In genomic region chr7:28694423-28694822, GRCm38 (mm10) we compare ENCODE assay signal across 8 mouse cellular contexts. TPM values are rescaled to one million over a fixed set of nuclear protein-coding genes. Genes with fewer than 3 reads are reported as not detected.
DNase-seq lines count a peak whose midpoint lies in the region; ATAC-seq lines count a peak whose summit lies in the region.

No protein-coding gene starts in this region.

- H3K27ac ChIP-seq in kidney, embryonic 14.5 days (ENCODE audit: low read depth, low read length), result no peak overlapping the region
- H3K27ac ChIP-seq in forebrain, embryonic 13.5 days, result no peak overlapping the region
- no peak overlapping the region for H3K27ac ChIP-seq in midbrain, embryonic 14.5 days (replicated peaks; ENCODE audit: low read depth, low read length)

- ATAC-seq in kidney, embryonic 14.5 days (ENCODE audit: low FRiP score, low TSS enrichment), result no peak
- no peak for ATAC-seq in forebrain, embryonic 13.5 days
- no peak for ATAC-seq in midbrain, embryonic 14.5 days (ENCODE audit: low FRiP score, low TSS enrichment)

- no peaks in the 10 kb centered on the region; the same call in 1 of the 2 replicates for H3K4me1 ChIP-seq in kidney, embryonic 14.5 days (ENCODE audit: control insufficient read depth, insufficient read depth, low read length)
- peaks cover 21% of the 10 kb centered on the region; the same call in 1 of the 2 replicates for H3K4me1 ChIP-seq in forebrain, embryonic 13.5 days
- H3K4me1 ChIP-seq in midbrain, embryonic 14.5 days (ENCODE audit: control insufficient read depth, insufficient read depth, low read length), result 0 out of 2 replicates have a peak, but pooled peaks cover 6% of the 10 kb centered on the region

- H3K36me3 ChIP-seq in kidney, embryonic 14.5 days (ENCODE audit: control insufficient read depth, insufficient read depth, low read length), result no peaks in the 10 kb centered on the region
- no peaks in the 10 kb centered on the region for H3K36me3 ChIP-seq in forebrain, embryonic 13.5 days (ENCODE audit: poor library complexity, severe bottlenecking)
- no peaks in the 10 kb centered on the region for H3K36me3 ChIP-seq in midbrain, embryonic 14.5 days (ENCODE audit: control insufficient read depth, insufficient read depth, low read length)

- H3K9ac ChIP-seq in kidney, embryonic 14.5 days (ENCODE audit: low read depth, low read length), result no peak overlapping the region
- no peak overlapping the region for H3K9ac ChIP-seq in forebrain, embryonic 13.5 days
- H3K9ac ChIP-seq in midbrain, embryonic 14.5 days (replicated peaks; ENCODE audit: low read length), result no peak overlapping the region

- WGBS in kidney, embryonic 14.5 days, result 6% methylated on average over 14 of the region's 14 CpGs
- 5% methylated on average over 14 of the region's 14 CpGs for WGBS in forebrain, embryonic 13.5 days
- 9% methylated on average over 14 of the region's 14 CpGs for WGBS in midbrain, embryonic 14.5 days

- peak overlapping the region; percentile 4; the same call in 1 of the 2 replicates for H3K4me3 ChIP-seq in kidney, embryonic 14.5 days (ENCODE audit: low read length)
- H3K4me3 ChIP-seq in forebrain, embryonic 13.5 days, result no peak overlapping the region
- H3K4me3 ChIP-seq in midbrain, embryonic 14.5 days (replicated peaks; ENCODE audit: low read depth, low read length), result no peak overlapping the region

- H3K27me3 ChIP-seq in kidney, embryonic 14.5 days (ENCODE audit: control insufficient read depth, insufficient read depth, low read length), result no peaks in the 10 kb centered on the region
- H3K27me3 ChIP-seq in forebrain, embryonic 13.5 days, result peaks cover 28% of the 10 kb centered on the region
- peaks cover 15% of the 10 kb centered on the region for H3K27me3 ChIP-seq in midbrain, embryonic 14.5 days (ENCODE audit: control insufficient read depth, insufficient read depth, low read length)

- H3K9me3 ChIP-seq in kidney, embryonic 14.5 days (ENCODE audit: control insufficient read depth, low read length), result no peaks in the 10 kb centered on the region
- H3K9me3 ChIP-seq in forebrain, embryonic 13.5 days (replicated peaks), result no peaks in the 10 kb centered on the region
- H3K9me3 ChIP-seq in midbrain, embryonic 14.5 days (ENCODE audit: control insufficient read depth, low read length), result no peaks in the 10 kb centered on the region

- DNase-seq in kidney, adult 18-20 months, result no peak
- DNase-seq in R1 (ENCODE audit: low read depth, low spot score), result peak; percentile 95
- DNase-seq in midbrain, embryonic 14.5 days, result peak; percentile 4
- DNase-seq in frontal cortex, adult 2 months (ENCODE audit: extremely low spot score in 1 of 2, low spot score in 1 of 2), result no peak
- DNase-seq in right cerebral cortex, postnatal 36 days (ENCODE audit: low spot score in 2 of 2), result no peak
- DNase-seq in left cerebral cortex, adult 9 months (ENCODE audit: low spot score in 2 of 2), result no peak

- peak overlapping the region; percentile 34 for H3K4me2 ChIP-seq in kidney, embryonic 14.5 days (replicated peaks; ENCODE audit: low read depth, low read length)
- H3K4me2 ChIP-seq in forebrain, embryonic 13.5 days, result peak overlapping the region; percentile 18; the same call in 1 of the 2 replicates
- peak overlapping the region; percentile 79 for H3K4me2 ChIP-seq in midbrain, embryonic 14.5 days (ENCODE audit: low read length)

RNA-seq across cellular contexts. Expression of gene Fbxo27, which starts 1.8 kb away (rescaled TPM):
- 5.0 and 5.5 TPM in 2 replicates for polyA plus RNA-seq in kidney, embryonic 14.5 days (2014; fragmentation: Nextera tagmentation; extraction: Ambion mirVana)
- 3.6 and 3.8 TPM in 2 replicates for polyA plus RNA-seq in forebrain, embryonic 13.5 days (2015; fragmentation: Nextera tagmentation; extraction: Ambion mirVana)
- polyA plus RNA-seq in midbrain, embryonic 14.5 days (2014; fragmentation: Nextera tagmentation; extraction: Ambion mirVana), result 7.8 and 10.6 TPM in 2 replicates
- 28.9 and 35.7 TPM in 2 replicates for polyA plus RNA-seq in frontal cortex, adult 2 months (2012; rRNA removed)

RNA-seq across cellular contexts. Expression of gene Fbxo17, which starts 22.2 kb away (rescaled TPM):
- 7.2 and 8.1 TPM in 2 replicates for polyA plus RNA-seq in kidney, embryonic 14.5 days (2014; fragmentation: Nextera tagmentation; extraction: Ambion mirVana)
- 4.4 and 5.3 TPM in 2 replicates for polyA plus RNA-seq in forebrain, embryonic 13.5 days (2015; fragmentation: Nextera tagmentation; extraction: Ambion mirVana)
- polyA plus RNA-seq in midbrain, embryonic 14.5 days (2014; fragmentation: Nextera tagmentation; extraction: Ambion mirVana), result 1.6 and 2.9 TPM in 2 replicates
- 3.4 and 4.3 TPM in 2 replicates for polyA plus RNA-seq in frontal cortex, adult 2 months (2012; rRNA removed)

RNA-seq across cellular contexts. Expression of gene Mrps12, which starts 47.2 kb away (rescaled TPM):
- 157 and 170 TPM in 2 replicates for polyA plus RNA-seq in kidney, embryonic 14.5 days (2014; fragmentation: Nextera tagmentation; extraction: Ambion mirVana)
- polyA plus RNA-seq in forebrain, embryonic 13.5 days (2015; fragmentation: Nextera tagmentation; extraction: Ambion mirVana), result 107 and 122 TPM in 2 replicates
- polyA plus RNA-seq in midbrain, embryonic 14.5 days (2014; fragmentation: Nextera tagmentation; extraction: Ambion mirVana), result 108 and 128 TPM in 2 replicates
- 92.4 and 109 TPM in 2 replicates for polyA plus RNA-seq in frontal cortex, adult 2 months (2012; rRNA removed)

RNA-seq across cellular contexts. Expression of gene Sars2, which starts 47.4 kb away (rescaled TPM):
- 28.8 and 33.0 TPM in 2 replicates for polyA plus RNA-seq in kidney, embryonic 14.5 days (2014; fragmentation: Nextera tagmentation; extraction: Ambion mirVana)
- 23.0 and 23.7 TPM in 2 replicates for polyA plus RNA-seq in forebrain, embryonic 13.5 days (2015; fragmentation: Nextera tagmentation; extraction: Ambion mirVana)
- polyA plus RNA-seq in midbrain, embryonic 14.5 days (2014; fragmentation: Nextera tagmentation; extraction: Ambion mirVana), result 16.8 TPM in 2 replicates
- 15.4 and 18.0 TPM in 2 replicates for polyA plus RNA-seq in frontal cortex, adult 2 months (2012; rRNA removed)

Comparison
In these comparisons a context has a peak if more than half of its experiments do, and no peak if none do; other contexts are left out.
1. H3K4me2 ChIP-seq: peak in every context shown above with its lines; median percentile 79 in midbrain, embryonic 14.5 days; 34 in kidney, embryonic 14.5 days; 18 in forebrain, embryonic 13.5 days.
2. DNase-seq: peak in R1 (single experiment) and midbrain, embryonic 14.5 days (single experiment); none in kidney, adult 18-20 months (single experiment), frontal cortex, adult 2 months (0 of 2), right cerebral cortex, postnatal 36 days (0 of 2) and left cerebral cortex, adult 9 months (0 of 2).